Mouse (Mus musculus): ENCODE data around the gene Zfp444. TPM values are rescaled to one million over a fixed set of nuclear protein-coding genes. Genes with fewer than 3 reads are reported as not detected.

The Zfp444 gene
- polyA plus RNA-seq, 1 experiment from 2014 or later, result 30.6 TPM

- CTCF ChIA-PET, result interaction anchor here (0.8 to 3.0 kb wide), 3 partner anchors 10 to 30 kb away, joined by 3 to 12 read pairs (median 5); no protein-coding TSS in a partner anchor
- in situ Hi-C loops (cut with MboI; ENCODE audit: low pct_unique_long_range_greater_than_20kb), result loop anchor here (25.0 kb wide), 1 partner anchor 1095 kb away; the partner anchor contains the start of genes U2af2 and Zfp580
Observed at GRCm38 (mm10) chr7:6157479-6157878, 14.5 kb upstream of the Zfp444 start.

DNA sequence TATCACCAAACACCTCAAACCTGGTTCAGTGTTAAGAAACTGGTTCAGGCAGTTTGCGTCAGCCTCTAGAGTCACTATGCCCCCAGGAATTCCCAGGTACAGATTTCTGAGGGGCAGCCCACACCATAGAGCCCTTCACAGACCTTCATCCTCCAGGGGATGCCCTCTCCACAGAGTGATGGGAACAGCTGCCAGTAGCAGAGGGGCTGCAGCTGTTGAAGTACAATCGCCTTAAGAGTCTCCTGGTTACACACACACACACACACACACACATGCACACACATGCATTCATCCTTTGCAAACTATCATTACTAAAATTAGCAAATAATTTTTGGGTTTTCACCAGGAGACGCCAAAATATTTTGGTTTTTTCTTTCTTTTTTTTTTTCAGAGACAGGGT, 12.4 kb upstream of the Zfp444 start:
- in situ Hi-C loops (cut with MboI; ENCODE audit: low pct_unique_long_range_greater_than_20kb), result loop anchor here (25.0 kb wide), 1 partner anchor 1097 kb away; the partner anchor contains the start of genes U2af2 and Zfp580
- CTCF ChIA-PET, result interaction anchor here (1.4 kb wide), 1 partner anchor 13 kb away, joined by 6 read pairs; the partner anchor contains the start of gene Zfp444
- H3K27me3 ChIP-seq, result no peaks in the 10 kb centered on the region
- DNase-seq (ENCODE audit: low read depth, low spot score) (no peak), ATAC-seq (no peak)
- no peak for TF ChIP-seq CTCF (IDR thresholded peaks at IDR 0.05)
- POLR2A ChIA-PET, result no interaction called here

More at GRCm38 (mm10) chr7:6157479-6157878, 14.5 kb upstream of the Zfp444 start:
- no peak for DNase-seq (ENCODE audit: low read depth, low spot score)
- TF ChIP-seq CTCF (IDR thresholded peaks at IDR 0.05), result no peak
- no peak for ATAC-seq
- POLR2A ChIA-PET, result no interaction called here
- H3K27me3 ChIP-seq, result no peaks in the 10 kb centered on the region

- in situ Hi-C loops (cut with MboI; ENCODE audit: low pct_unique_long_range_greater_than_20kb), result loop anchor here (25.0 kb wide), 1 partner anchor 1099 kb away; the partner anchor contains the start of genes U2af2 and Zfp580
- H3K27me3 ChIP-seq, result no peaks in the 10 kb centered on the region
- ChIA-PET POLR2A (no interaction called here), CTCF (no interaction called here)
- no peak for DNase-seq (ENCODE audit: low read depth, low spot score)
- no peak for TF ChIP-seq CTCF (IDR thresholded peaks at IDR 0.05)
- no peak for ATAC-seq
Observed at GRCm38 (mm10) chr7:6161541-6161940, 10.5 kb upstream of the Zfp444 start.

- in situ Hi-C loops (cut with MboI; ENCODE audit: low pct_unique_long_range_greater_than_20kb), result loop anchor here (25.0 kb wide), 1 partner anchor 1100 kb away; the partner anchor contains the start of genes U2af2 and Zfp580
- no peaks in the 10 kb centered on the region for H3K27me3 ChIP-seq
- CTCF ChIA-PET, result no interaction called here
- ATAC-seq, result no peak
- POLR2A ChIA-PET, result no interaction called here
- no peak for TF ChIP-seq CTCF (IDR thresholded peaks at IDR 0.05)
- no peak for DNase-seq (ENCODE audit: low read depth, low spot score)
Observed at GRCm38 (mm10) chr7:6162172-6162571, 9.9 kb upstream of the Zfp444 start.

- no peak for ATAC-seq
- no peak for TF ChIP-seq CTCF (IDR thresholded peaks at IDR 0.05)
- DNase-seq (ENCODE audit: low read depth, low spot score), result no peak
- H3K27me3 ChIP-seq, result no peaks in the 10 kb centered on the region
- ChIA-PET CTCF (no interaction called here), POLR2A (no interaction called here)
- in situ Hi-C loops (cut with MboI; ENCODE audit: low pct_unique_long_range_greater_than_20kb), result loop anchor here (25.0 kb wide), 1 partner anchor 1102 kb away; the partner anchor contains the start of genes U2af2 and Zfp580
Observed at GRCm38 (mm10) chr7:6164671-6165070, 7.4 kb upstream of the Zfp444 start.

DNA sequence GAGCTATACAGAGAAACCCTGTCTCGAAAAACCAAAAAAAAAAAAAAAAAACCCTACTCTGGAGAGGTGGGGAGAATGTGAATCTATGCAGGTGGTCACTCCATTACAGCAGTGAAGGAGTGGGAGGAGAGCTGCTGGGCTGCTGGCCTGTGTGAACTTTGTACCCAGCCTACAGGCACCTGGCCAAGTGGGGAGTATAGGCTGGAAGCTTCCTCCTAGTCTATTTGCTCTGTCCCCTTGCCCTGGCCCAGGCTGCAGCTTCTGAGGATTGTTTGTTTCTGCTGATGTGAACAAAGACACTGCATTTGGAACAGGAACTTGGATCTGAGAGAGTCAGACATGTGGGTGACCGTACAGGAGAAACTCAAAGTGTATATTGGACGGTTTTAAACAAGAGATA, 2.6 kb upstream of the Zfp444 start:
- ChIA-PET POLR2A (no interaction called here), CTCF (interaction anchor here (7.3 kb wide), 1 partner anchor 43 kb away, joined by 47 read pairs; no protein-coding TSS in a partner anchor)
- no peak for TF ChIP-seq CTCF (IDR thresholded peaks at IDR 0.05)
- no peak for DNase-seq (ENCODE audit: low read depth, low spot score)
- in situ Hi-C loops (cut with MboI; ENCODE audit: low pct_unique_long_range_greater_than_20kb), result loop anchor here (25.0 kb wide), 1 partner anchor 1107 kb away; the partner anchor contains the start of genes U2af2 and Zfp580
- H3K27me3 ChIP-seq, result no peaks in the 10 kb centered on the region
- ATAC-seq, result no peak

DNA sequence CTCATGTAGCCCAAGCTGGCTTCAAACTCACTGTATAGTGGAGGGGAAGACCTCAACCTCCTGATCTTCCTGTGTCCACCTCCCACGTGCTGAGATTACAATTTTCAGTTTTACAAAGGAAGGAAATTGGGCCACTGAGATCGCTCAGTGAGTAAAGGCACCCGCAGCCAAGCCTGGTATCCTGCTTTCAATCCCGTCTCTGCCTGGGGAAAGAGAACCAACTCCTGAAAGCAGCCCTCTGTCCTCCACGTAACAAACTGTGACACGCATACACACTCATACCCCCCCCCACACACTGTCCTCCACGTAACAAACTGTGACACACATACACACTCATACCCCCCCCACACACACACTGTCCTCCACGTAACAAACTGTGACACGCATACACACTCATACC, 1.6 kb upstream of the Zfp444 start:
- CTCF ChIA-PET, result interaction anchor here (1.2 to 7.3 kb wide), 2 partner anchors 13 to 44 kb away, joined by 5 to 47 read pairs; no protein-coding TSS in a partner anchor
- POLR2A ChIA-PET, result interaction anchor here (1.2 kb wide), 1 partner anchor 16 kb away, joined by 4 read pairs; no protein-coding TSS in a partner anchor
- no peak for TF ChIP-seq CTCF (IDR thresholded peaks at IDR 0.05)
- in situ Hi-C loops (cut with MboI; ENCODE audit: low pct_unique_long_range_greater_than_20kb), result loop anchor here (5.0 to 25.0 kb wide), 2 partner anchors 43 to 1108 kb away; partner anchors contain the start of genes U2af2 and Zfp580
- ATAC-seq (no peak), DNase-seq (ENCODE audit: low read depth, low spot score) (no peak)
- H3K27me3 ChIP-seq, result no peaks in the 10 kb centered on the region

- CTCF ChIA-PET, result interaction anchor here (0.9 to 7.3 kb wide), 3 partner anchors 13 to 48 kb away, joined by 3 to 47 read pairs (median 5); no protein-coding TSS in a partner anchor
- no peaks in the 10 kb centered on the region for H3K27me3 ChIP-seq
- POLR2A ChIA-PET, result interaction anchor here (1.2 kb wide), 1 partner anchor 17 kb away, joined by 4 read pairs; no protein-coding TSS in a partner anchor
- ATAC-seq (no peak), DNase-seq (ENCODE audit: low read depth, low spot score) (no peak)
- in situ Hi-C loops (cut with MboI; ENCODE audit: low pct_unique_long_range_greater_than_20kb), result loop anchor here (5.0 to 25.0 kb wide), 2 partner anchors 44 to 1109 kb away; partner anchors contain the start of genes U2af2 and Zfp580
- TF ChIP-seq CTCF (IDR thresholded peaks at IDR 0.05), result no peak
Observed at GRCm38 (mm10) chr7:6170871-6171270, 1.2 kb upstream of the Zfp444 start.

DNA sequence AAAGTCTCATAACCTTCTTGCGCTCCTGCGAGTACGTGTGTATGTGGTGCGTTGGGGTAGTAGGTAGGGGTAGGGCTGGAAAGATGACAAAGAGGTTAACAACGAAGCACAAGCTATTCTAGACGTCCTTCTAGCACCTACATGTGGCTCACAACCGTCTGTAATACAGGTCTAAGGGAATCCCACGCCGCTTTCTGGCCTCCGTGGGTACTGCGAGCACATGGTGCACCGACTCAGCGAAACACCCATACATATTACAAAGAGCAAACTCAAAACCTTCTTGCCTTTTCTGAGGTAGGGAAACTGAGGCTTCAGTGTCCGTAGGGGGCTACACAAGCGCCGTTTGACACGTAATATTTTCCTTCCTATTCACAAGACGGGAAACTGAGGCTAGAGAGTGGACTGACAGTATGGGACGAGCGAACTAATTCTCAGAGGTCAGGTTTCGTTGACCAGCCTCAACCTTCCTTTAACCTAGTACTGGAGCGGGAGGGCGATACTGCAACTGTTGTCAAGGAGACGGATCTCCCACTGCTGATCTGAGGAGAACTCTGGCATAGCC, 501 bp upstream of the Zfp444 start:
- no peaks in the 10 kb centered on the region for H3K27me3 ChIP-seq
- CTCF ChIA-PET, result interaction anchor here (0.9 to 7.3 kb wide), 5 partner anchors 13 to 48 kb away, joined by 3 to 47 read pairs (median 5); no protein-coding TSS in a partner anchor
- DNase-seq (ENCODE audit: low read depth, low spot score), result no peak
- TF ChIP-seq CTCF (IDR thresholded peaks at IDR 0.05), result peak; percentile 57
- in situ Hi-C loops (cut with MboI; ENCODE audit: low pct_unique_long_range_greater_than_20kb), result loop anchor here (5.0 to 25.0 kb wide), 2 partner anchors 44 to 1109 kb away; partner anchors contain the start of genes U2af2 and Zfp580
- POLR2A ChIA-PET, result interaction anchor here (0.8 to 1.2 kb wide), 3 partner anchors 17 to 20 kb away, joined by 3 to 5 read pairs (median 4); no protein-coding TSS in a partner anchor
- ATAC-seq, result no peak

DNA sequence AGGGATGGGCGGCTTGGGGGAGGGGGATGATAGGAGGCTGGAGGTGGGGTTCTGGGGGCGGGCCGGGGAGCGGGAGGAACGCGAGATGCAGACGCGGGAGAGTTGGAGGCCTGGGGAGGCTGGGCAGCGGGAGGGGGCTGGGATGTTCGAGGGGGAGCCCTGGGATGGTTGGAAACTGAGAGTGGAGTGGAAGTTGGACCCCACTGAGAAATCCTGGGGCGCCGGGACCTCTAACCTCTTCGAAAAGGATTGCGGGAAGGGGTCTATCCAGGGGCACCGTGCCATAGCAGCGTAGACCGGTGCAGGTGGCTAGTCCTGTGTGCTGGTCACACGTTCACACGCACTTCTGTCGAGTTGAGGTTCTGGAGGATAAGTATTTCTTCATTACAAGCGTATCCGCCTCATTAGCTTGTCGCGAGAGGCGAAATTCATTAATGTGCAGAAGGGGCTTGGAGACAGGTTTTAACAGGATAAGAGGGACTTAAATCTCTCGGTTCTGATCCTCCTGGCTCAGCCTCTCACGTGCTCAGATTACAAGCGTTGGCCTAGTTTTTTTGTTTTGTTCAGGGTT, 733 bp downstream of the Zfp444 start:
- in situ Hi-C loops (cut with MboI; ENCODE audit: low pct_unique_long_range_greater_than_20kb), result loop anchor here (5.0 to 25.0 kb wide), 2 partner anchors 45 to 1110 kb away; partner anchors contain the start of genes U2af2 and Zfp580
- DNase-seq (ENCODE audit: low read depth, low spot score) (no peak), ATAC-seq (peak; percentile 14)
- ChIA-PET POLR2A (interaction anchor here (0.8 to 1.4 kb wide), 3 partner anchors 17 to 21 kb away, joined by 3 to 5 read pairs (median 4); partner anchors contain the start of gene Zfp787), CTCF (interaction anchor here (1.1 to 7.3 kb wide), 6 partner anchors 12 to 49 kb away, joined by 3 to 47 read pairs (median 5); no protein-coding TSS in a partner anchor)
- TF ChIP-seq CTCF (IDR thresholded peaks at IDR 0.05), result no peak
- no peaks in the 10 kb centered on the region for H3K27me3 ChIP-seq

Measured in Patski (cell line).